Mouse (Mus musculus): ENCODE data around the gene Klf12.

Klf12 gene

GRCm38 (mm10) chr14:100284119-100284860, at the start of gene Klf12:
TSS of gene Klf12 (minus strand) at chr14:100284679.
- peak; percentile 79 for DNase-seq (ENCODE audit: low read depth, low spot score)

DNA sequence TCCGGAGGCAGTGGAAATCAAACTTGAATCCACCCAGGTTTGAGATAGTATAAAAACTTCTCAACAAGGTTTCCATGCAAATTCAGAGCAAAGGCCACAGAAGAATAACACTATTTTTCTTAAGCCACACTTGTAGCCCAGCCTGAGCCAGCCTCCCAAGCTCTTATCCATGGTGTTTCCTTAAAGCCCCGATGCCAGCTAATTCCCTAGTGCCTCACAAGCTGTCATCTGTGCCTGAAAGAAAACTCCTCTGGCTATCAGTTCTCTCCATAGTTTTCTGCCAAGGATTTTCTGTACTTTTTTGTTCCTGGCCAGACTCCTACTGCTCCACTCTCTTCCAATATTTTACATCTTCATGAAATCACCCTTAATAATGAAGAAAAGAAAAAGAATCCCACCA, 48.9 kb upstream of the Klf12 start:
- DNase-seq (ENCODE audit: low read depth, low spot score) = peak; percentile 43

DNA sequence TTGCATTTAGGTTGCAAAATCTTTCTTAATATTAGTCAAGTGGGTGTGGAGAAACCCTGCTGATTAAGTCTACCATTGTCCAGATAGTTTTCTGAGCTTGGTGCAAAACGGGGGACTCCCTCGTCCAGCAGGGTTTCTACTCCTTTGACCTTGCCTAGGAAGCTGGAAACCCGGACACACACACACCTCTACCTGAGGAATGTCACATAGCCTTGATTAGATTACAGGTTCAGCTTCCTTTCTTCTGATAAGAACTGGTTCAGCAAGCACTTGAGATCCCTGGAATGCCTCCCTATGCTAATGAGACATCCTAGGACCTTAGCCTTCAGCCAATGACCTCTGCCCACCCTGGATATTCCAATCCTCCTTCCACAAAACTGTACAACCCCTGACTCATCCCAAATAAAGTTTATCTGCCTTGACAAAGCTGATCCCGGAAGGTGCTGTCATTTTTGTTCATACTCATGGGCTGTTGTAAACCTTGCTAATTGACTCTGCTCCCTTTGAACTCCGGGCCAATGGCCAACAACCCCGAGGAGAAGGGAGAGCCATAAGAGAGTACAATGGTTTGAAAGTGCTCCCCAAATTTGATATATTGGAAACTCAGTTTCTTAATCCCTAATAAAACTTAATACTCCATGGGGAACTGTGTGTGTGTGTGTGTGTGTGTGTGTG, 44.3 kb upstream of the Klf12 start:
- no peak for DNase-seq (ENCODE audit: low read depth, low spot score)

DNA sequence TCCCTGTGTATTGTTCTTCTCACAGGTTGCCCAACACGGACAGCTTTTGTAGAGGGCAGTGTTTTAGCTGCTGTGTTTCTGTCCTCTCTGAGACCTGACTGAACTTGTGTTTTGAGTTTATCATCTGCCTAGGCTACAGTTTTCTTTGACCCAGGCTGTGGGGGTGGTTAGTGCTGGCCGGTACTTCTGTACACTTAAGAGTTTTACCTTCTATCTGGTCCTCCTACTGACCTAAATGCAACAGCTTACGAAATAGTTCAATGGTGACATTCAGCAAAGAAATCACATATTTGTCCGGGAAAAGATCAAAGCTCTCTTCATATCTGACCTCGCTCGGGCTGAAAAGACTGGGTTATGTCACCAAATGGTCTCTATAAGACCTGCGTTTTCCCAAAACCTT, 39.8 kb upstream of the Klf12 start:
- DNase-seq (ENCODE audit: low read depth, low spot score) = no peak

- no peak for DNase-seq (ENCODE audit: low read depth, low spot score)
These were observed 37.5 kb upstream of the Klf12 start for GRCm38 (mm10) chr14:100322012-100322411.

DNA sequence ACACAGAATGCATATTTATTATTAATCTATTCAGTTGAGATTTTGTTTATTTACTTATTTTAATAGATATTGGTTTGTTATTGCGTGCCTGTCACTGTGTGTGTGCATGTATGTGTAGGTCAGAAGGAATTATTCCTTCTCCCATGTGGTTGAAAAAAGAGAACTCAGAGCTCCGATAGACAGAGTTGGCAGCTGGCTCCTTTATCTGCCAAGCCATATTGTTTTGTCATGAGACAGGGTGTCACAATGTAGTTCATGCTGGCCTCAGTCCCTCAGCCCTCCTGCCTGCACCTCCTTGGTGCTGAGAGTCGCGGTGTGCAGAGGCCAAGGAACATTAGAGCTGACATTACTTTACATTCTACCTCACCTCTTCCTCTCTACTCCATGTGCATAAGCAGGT, 32.3 kb upstream of the Klf12 start:
- no peak for DNase-seq (ENCODE audit: low read depth, low spot score)

GRCm38 (mm10) chr14:100314099-100314498, 29.6 kb upstream of the Klf12 start:
- no peak for DNase-seq (ENCODE audit: low read depth, low spot score)

GRCm38 (mm10) chr14:100300905-100301304, 16.4 kb upstream of the Klf12 start:
- no peak for DNase-seq (ENCODE audit: low read depth, low spot score)

- DNase-seq (ENCODE audit: low read depth, low spot score) = no peak
These were observed 14.4 kb upstream of the Klf12 start for GRCm38 (mm10) chr14:100298892-100299291.

DNA sequence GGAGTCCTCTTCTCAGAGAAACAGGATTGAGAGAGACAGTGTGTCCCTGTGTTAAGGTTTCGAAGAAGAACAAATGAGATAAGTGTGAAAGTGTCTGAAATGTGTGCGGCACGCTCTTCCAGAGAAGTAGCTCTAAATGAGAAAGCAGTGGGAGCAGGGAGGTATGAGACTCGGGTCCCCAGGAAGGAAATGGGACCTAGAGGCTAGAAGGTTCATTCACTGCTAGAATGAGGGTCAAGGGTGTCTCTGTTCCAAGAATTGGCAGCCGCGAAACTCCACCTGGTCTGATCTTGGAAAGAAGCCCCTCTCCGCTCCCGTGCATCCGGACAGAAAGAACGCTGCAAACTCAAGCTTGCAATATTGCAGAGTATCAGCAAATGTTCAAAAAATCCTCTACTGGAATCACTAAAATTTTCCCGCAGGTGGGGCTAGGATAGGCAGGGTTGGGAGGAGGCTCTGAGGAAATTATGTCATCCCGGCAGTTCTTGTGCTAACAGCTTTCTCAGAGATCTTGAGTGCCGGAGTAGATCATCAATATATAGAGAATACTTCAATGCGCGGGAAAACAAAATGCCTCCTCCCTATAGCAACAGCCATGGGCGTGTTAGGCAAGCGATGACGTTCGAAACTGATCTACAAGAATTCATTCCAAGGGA, 2.2 kb upstream of the Klf12 start:
- DNase-seq (ENCODE audit: low read depth, low spot score) = no peak

DNA sequence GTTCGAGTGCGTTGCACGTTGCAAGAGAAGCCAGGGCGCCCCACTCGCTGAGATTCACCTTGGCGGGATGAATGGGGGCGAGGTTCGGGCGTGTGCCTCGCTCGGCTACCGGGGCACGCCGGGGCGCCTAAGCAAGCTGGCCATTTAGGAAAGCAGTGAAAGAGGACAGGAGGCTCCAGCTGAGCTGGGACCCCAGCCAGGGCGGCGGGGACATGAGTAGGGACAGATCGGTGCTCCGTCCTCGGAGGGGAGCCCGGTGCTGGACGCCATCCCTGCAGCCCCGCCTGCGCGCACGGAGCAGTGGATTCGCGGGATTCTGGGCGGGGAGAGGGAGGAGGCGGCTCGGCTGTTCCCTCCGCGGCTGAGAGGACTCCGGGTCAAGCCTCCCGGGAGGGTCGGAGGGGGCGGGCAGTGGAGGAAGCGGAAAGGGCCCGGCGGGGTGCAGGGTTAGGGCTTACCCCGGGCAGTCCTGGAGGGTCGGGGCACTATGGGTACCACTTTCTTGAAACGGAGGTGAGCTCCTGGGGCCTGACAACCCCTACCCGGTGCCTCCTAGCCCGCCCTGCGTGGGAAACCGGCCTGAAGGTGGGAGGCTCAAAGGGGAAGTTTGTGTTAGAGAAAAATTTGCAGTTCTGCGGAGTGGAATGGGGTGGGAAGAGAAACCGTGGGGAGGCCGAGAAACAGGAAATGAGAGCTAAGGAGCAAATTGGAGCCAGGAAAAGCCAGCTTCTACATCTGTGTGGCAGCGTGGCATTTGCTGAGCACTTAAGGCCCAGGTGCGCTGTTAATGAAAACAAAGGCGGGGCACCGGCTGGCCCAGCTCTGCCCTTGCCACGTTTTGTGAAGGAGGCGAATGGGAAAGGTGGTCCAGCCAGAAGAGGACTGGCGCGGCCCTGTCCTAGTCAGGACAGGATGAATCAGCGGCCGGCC, 1.4 kb upstream of the Klf12 start:
- DNase-seq (ENCODE audit: low read depth, low spot score) = peak; percentile 83

- DNase-seq (ENCODE audit: low read depth, low spot score) = peak; percentile 70
These were observed 579 bp upstream of the Klf12 start for GRCm38 (mm10) chr14:100284861-100285655.

GRCm38 (mm10) chr14:100283411-100284118, 914 bp downstream of the Klf12 start:
- DNase-seq (ENCODE audit: low read depth, low spot score) = peak; percentile 21

DNA sequence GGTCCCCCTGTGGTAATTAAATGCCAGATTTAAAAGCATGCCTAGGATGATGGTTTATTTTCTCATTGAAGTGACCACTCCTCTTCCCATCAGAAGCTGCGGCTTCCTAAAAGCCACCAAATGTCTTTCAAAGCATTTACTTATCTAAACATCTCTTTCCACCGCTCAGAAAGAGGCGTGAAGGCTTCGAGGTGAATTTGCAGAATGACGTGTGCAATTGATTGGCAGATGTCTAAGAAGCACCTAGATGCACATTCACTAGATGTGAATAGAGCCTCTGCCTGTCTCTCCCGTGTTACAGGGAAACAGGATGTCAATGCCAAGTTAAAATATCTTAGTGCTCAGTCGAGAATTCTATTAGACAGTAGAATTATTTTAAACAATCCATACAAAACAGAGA, 1.8 kb downstream of the Klf12 start:
- no peak for DNase-seq (ENCODE audit: low read depth, low spot score)

- DNase-seq (ENCODE audit: low read depth, low spot score) = peak; percentile 24
These were observed 2.7 kb downstream of the Klf12 start for GRCm38 (mm10) chr14:100281734-100282133.

DNA sequence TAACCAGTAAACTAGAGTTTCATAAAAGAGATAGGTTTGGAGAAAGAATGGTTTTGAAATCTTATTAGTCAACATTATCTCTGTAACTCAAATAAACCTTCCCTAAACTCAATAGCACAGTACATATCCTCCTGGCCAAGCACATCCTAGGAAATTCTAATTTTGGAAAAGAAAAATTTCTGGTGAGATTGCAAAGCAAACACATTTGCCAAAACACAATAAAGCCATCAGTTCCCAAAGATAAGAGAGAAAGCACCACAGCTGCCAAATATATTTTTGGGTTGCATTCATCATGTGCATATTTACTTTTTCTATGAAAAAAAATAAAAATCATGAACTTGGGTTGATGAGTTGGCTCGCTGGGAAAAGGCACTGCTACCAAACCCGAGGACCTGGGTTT, 10.3 kb downstream of the Klf12 start:
- DNase-seq (ENCODE audit: low read depth, low spot score) = no peak

GRCm38 (mm10) chr14:100260531-100260930, 23.9 kb downstream of the Klf12 start:
- DNase-seq (ENCODE audit: low read depth, low spot score) = no peak

DNA sequence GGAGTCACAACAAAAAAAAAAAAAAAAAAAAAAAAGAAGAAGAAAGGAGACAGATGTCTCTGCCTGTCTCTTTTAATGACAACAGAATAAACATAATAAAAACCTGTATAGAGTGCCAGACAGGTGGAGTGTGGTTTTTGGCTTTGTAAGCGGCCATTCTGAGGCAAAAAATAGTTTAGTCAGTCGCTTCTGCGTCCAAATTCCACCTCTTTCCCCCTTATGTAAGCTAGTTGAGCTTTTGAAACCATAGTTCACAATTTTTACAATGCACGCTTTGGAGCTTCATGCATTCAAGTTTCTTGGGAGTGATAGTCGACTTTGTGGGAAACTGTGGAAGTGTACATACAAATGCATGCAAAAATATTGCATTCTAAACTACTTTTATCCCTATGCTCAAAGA, 41.4 kb downstream of the Klf12 start:
- no peak for DNase-seq (ENCODE audit: low read depth, low spot score)

- no peak for DNase-seq (ENCODE audit: low read depth, low spot score)
These were observed 44.6 kb downstream of the Klf12 start for GRCm38 (mm10) chr14:100239874-100240273.

GRCm38 (mm10) chr14:100236757-100237156, 47.7 kb downstream of the Klf12 start:
- DNase-seq (ENCODE audit: low read depth, low spot score) = no peak
